Mouse (Mus musculus) heart, adult 10 weeks (tissue): Measurements from ENCODE around the gene Crym. TPM values are rescaled to one million over a fixed set of nuclear protein-coding genes. Genes with fewer than 3 reads are reported as not detected.

Experiments used
- polyA plus RNA-seq: library from polyadenylated mRNA; stranded (reverse); fragments of 350-450 nt; fragmentation: Illumina TruSeq; extraction: RNeasy Lipid Tissue Mini Kit (QIAGEN cat#74804); gene quantifications from one replicate; pipeline ENCODE4 v1.2.3, GENCODE M21; 2014; ENCODE audit warnings: low read depth, low replicate concordance

Crym gene
- 0.68 TPM for polyA plus RNA-seq

GRCm38 (mm10) chr7:120201771-120202170, at the start of gene Crym:
TSS of gene Crym (minus strand) at chr7:120202111.

GRCm38 (mm10) chr7:120203789-120204188, 1.9 kb upstream of the Crym start, which contains the start of gene Abca14:
TSS of gene Abca14 (plus strand) at chr7:120203961.

GRCm38 (mm10) chr7:120173603-120174244, 28.2 kb downstream of the Crym start, which contains the start of gene Anks4b:
TSS of gene Anks4b (plus strand) at chr7:120173858.

GRCm38 (mm10) chr7:120145191-120145590, 56.7 kb downstream of the Crym start, which contains the start of gene Zp2:
TSS of gene Zp2 (minus strand) at chr7:120145291.

Other genes starting within 250 kb of the Crym start
- not detected for gene Dnah3, start 106.8 kb downstream of the Crym start, polyA plus RNA-seq
- 39.3 TPM for gene Tmem159, start 99.8 kb downstream of the Crym start, polyA plus RNA-seq
- gene Zp2, start 56.8 kb downstream of the Crym start, polyA plus RNA-seq: 0.39 TPM
- gene Anks4b, start 28.3 kb downstream of the Crym start, polyA plus RNA-seq: not detected
- not detected for gene Abca14, start 1.9 kb upstream of the Crym start, polyA plus RNA-seq
- not detected for gene Abca15, start 126.6 kb upstream of the Crym start, polyA plus RNA-seq
- not detected for gene Abca16, start 207.5 kb upstream of the Crym start, polyA plus RNA-seq